41 mouse cellular contexts compared by ENCODE assay signal in the genomic region with DNA sequence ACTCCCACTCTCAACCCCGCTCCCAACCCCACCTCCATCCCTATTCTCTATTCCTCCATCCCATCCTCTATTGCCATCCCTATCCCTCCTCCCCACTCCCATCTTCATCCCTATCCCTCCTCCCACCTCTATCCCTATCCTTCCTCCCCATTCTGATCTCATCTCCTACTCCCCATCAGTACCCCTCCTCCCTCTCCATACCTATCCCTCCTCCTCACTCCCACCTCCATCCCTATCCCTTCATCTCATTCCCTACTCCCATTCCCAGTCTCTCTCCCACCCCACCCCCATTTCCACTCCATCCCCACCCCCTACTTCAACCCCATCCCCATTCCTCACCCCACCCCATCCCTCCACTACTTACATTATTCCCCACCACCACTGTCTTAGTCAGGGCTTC. TPM values are rescaled to one million over a fixed set of nuclear protein-coding genes. Genes with fewer than 3 reads are reported as not detected.
"Had no signal": no experiment of that assay in that cellular context is flagged by ENCODE, and none has a peak within 500 bp of the region (broad histone marks: within the 10 kb centered on the region; RNA-seq: fewer than 3 reads in every experiment).

No protein-coding gene starts in this region.

- H3K9me3 ChIP-seq: limb, embryonic 10.5 days; limb, embryonic 12.5 days; limb, embryonic 15.5 days; liver, embryonic 15.5 days; lung, embryonic 15.5 days; midbrain, embryonic 12.5 days; midbrain, embryonic 13.5 days; midbrain, embryonic 15.5 days had no signal

- DNase-seq: left cerebral cortex, postnatal 4 days; liver; liver, embryonic 13.5 days; liver, postnatal 0 days; lung, adult 18-20 months; lung, adult 2 months; lung, embryonic 14.5 days; lung, postnatal 10 days; lung, postnatal 36 days; lung, postnatal 4 days; midbrain, embryonic 14.5 days had no signal

- H3K27ac ChIP-seq: limb, embryonic 10.5 days; limb, embryonic 12.5 days; limb, embryonic 13.5 days; limb, embryonic 15.5 days; liver, embryonic 12.5 days; liver, embryonic 13.5 days; liver, embryonic 14.5 days; liver, embryonic 15.5 days; lung, embryonic 15.5 days; macrophage; midbrain, embryonic 10.5 days; midbrain, embryonic 12.5 days; midbrain, embryonic 13.5 days; midbrain, embryonic 15.5 days; neural tube, embryonic 12.5 days had no signal

- H3K9ac ChIP-seq: limb, embryonic 12.5 days; limb, embryonic 13.5 days; limb, embryonic 15.5 days; liver, embryonic 12.5 days; liver, embryonic 13.5 days; liver, embryonic 14.5 days; liver, embryonic 15.5 days; liver, postnatal 0 days; lung, embryonic 14.5 days; lung, embryonic 15.5 days; midbrain, embryonic 12.5 days; midbrain, embryonic 13.5 days; midbrain, embryonic 15.5 days; neural tube, embryonic 12.5 days had no signal

- ATAC-seq: liver, embryonic 12.5 days; liver, postnatal 0 days; midbrain, embryonic 13.5 days; midbrain, embryonic 15.5 days; midbrain, embryonic 16.5 days had no signal

- H3K4me1 ChIP-seq: limb, embryonic 10.5 days; limb, embryonic 12.5 days; limb, embryonic 13.5 days; limb, embryonic 15.5 days; liver, embryonic 13.5 days; liver, embryonic 15.5 days; lung, embryonic 15.5 days; midbrain, embryonic 10.5 days; midbrain, embryonic 12.5 days; midbrain, embryonic 13.5 days; midbrain, embryonic 15.5 days; neural tube, embryonic 12.5 days had no signal

- H3K36me3 ChIP-seq: limb, embryonic 10.5 days; limb, embryonic 12.5 days; limb, embryonic 13.5 days; limb, embryonic 15.5 days; liver, embryonic 12.5 days; liver, embryonic 13.5 days; liver, embryonic 15.5 days; lung, embryonic 15.5 days; midbrain, embryonic 10.5 days; midbrain, embryonic 12.5 days; midbrain, embryonic 13.5 days; midbrain, embryonic 15.5 days; neural tube, embryonic 12.5 days had no signal

- H3K4me2 ChIP-seq: limb, embryonic 12.5 days; limb, embryonic 13.5 days; limb, embryonic 15.5 days; liver, embryonic 11.5 days; liver, embryonic 12.5 days; liver, embryonic 13.5 days; liver, embryonic 15.5 days; lung, embryonic 14.5 days; lung, embryonic 15.5 days; midbrain, embryonic 11.5 days; midbrain, embryonic 12.5 days; midbrain, embryonic 13.5 days; midbrain, embryonic 15.5 days; neural tube, embryonic 12.5 days had no signal

- H3K27me3 ChIP-seq: limb, embryonic 12.5 days; limb, embryonic 13.5 days; limb, embryonic 15.5 days; liver, embryonic 12.5 days; liver, embryonic 13.5 days; liver, embryonic 15.5 days; lung, embryonic 15.5 days; midbrain, embryonic 12.5 days; midbrain, embryonic 13.5 days; midbrain, embryonic 15.5 days; neural tube, embryonic 12.5 days had no signal

- H3K4me3 ChIP-seq: limb, embryonic 10.5 days; limb, embryonic 12.5 days; limb, embryonic 13.5 days; limb, embryonic 15.5 days; liver, embryonic 12.5 days; liver, embryonic 13.5 days; liver, embryonic 15.5 days; lung, embryonic 15.5 days; megakaryocyte, embryonic 14.5 days; midbrain, embryonic 10.5 days; midbrain, embryonic 12.5 days; midbrain, embryonic 13.5 days; midbrain, embryonic 15.5 days; myocyte; neural tube, embryonic 12.5 days had no signal

RNA-seq across cellular contexts. Expression of a gene that starts 19.4 kb away (rescaled TPM):
- total RNA-seq: liver, adult 2 months; megakaryocyte progenitor cell, adult 5-6 weeks; megakaryocyte, adult 5-6 weeks; megakaryocyte-erythroid progenitor cell, adult 5-6 weeks; midbrain, postnatal 0 days; monocyte, adult 5-6 weeks had no signal
- polyA plus RNA-seq: limb, embryonic 10.5 days; limb, embryonic 11.5 days; limb, embryonic 12.5 days; limb, embryonic 13.5 days; limb, embryonic 14.5 days; limb, embryonic 15.5 days; liver, adult 2 months; liver, embryonic 11.5 days; lung, embryonic 14.5 days; lung, embryonic 15.5 days; lung, embryonic 16.5 days; macrophage; midbrain, embryonic 10.5 days; midbrain, embryonic 11.5 days; midbrain, embryonic 13.5 days; myocyte; neural tube, embryonic 11.5 days; neural tube, embryonic 12.5 days had no signal

RNA-seq across cellular contexts. Expression of a gene that starts 36.4 kb away (rescaled TPM):
- total RNA-seq: left cerebral cortex, postnatal 36 days; megakaryocyte progenitor cell, adult 5-6 weeks; megakaryocyte-erythroid progenitor cell, adult 5-6 weeks had no signal
- polyA plus RNA-seq: limb, embryonic 10.5 days; limb, embryonic 11.5 days; limb, embryonic 12.5 days; liver, embryonic 11.5 days; liver, embryonic 12.5 days; lung, embryonic 14.5 days; lung, embryonic 16.5 days; midbrain, embryonic 10.5 days; midbrain, embryonic 11.5 days; myocyte; neural tube, embryonic 11.5 days had no signal

RNA-seq across cellular contexts. Expression of a gene that starts 48.4 kb away (rescaled TPM):
- total RNA-seq: megakaryocyte progenitor cell, adult 5-6 weeks; megakaryocyte, adult 5-6 weeks; megakaryocyte-erythroid progenitor cell, adult 5-6 weeks; monocyte, adult 5-6 weeks had no signal
- polyA plus RNA-seq: macrophage, myocyte had no signal
